Mouse (Mus musculus) kidney, adult 2 months (tissue): Measurements from ENCODE around the gene Bcar1.

Experiments used
- CTCF ChIP-seq: fragments of 200-500 bp; conservative IDR thresholded peaks from 2 replicates; pipeline ENCODE4 v1.5.1; 2011; ENCODE audit warnings: low read depth, mild to moderate bottlenecking, control low read depth, low read length, moderate library complexity, mixed read lengths; ENCODE audit not compliant: insufficient read depth, insufficient read length
- POLR2A ChIP-seq: fragments of 200-500 bp; IDR thresholded peaks from one replicate; pipeline ENCODE4 v1.6.1; 2011; ENCODE audit warnings: low read depth, low read length, control low read depth

- TF ChIP-seq CTCF, result no peak
- no peak for TF ChIP-seq POLR2A
These were observed 4.4 kb upstream of the Bcar1 start for GRCm38 (mm10) chr8:111747866-111748649.
